Mouse (Mus musculus) layer of hippocampus, postnatal 14 days (tissue): ENCODE measurements at regions not wholly inside any gene's neighbourhood (a gene's known extent, or its start where the extent isn't known, plus 50 kb on each side); places are given as distances from the start of the nearest gene placed in this dataset.
"Not testable (repeated sequence)": the region's sequence is repeated elsewhere in the genome, so short reads cannot be mapped to it uniquely, and the experiment has no call there.

Experiments used
- DNase-seq, 2 experiments: peaks; one replicate each; pipeline ENCODE4 v3.0.0; 2021 to 2022; ENCODE audit warnings: low spot score in 2 of 2, mixed read lengths in 1 of 2

DNA sequence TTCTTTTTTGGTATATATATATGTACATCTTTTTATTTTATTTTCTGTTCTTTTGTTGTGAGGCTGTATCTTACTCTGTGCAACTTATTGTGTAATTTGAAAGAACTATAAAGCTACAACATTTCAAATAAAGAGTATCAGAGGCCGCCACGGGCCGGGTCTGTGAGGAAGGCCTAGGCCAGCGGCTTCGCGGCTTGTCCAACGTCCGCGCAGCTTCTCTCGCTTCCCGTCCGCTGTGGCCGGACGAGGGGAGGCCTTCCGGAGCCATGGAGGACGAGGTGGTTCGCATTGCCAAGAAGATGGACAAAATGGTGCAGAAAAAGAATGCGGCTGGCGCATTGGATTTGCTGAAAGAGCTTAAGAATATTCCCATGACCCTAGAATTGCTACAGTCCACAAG lies 167.4 kb downstream of the Kif21a start:
- DNase-seq: not testable (repeated sequence)

GRCm38 (mm10) chr15:90869452-90869851 lies 180.3 kb downstream of the Kif21a start:
- no peak for DNase-seq

DNA sequence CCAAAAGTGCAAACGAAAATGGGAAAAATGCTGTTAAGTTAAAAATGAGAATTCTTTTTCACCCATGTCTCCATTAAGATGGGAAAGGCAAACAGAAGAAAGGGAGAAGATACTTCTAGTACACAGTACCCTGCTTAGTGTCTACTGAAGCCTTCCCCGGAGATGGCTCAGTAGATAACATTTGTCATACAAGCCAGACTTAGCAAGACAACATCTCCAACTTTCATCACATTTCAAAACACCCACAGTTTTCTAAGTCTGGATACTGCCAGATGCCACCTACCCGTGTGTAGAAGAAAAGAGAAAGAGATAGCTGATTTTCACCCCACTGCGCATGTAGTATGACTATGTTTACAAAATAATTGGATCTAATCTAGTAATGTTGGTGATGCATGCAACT lies 174.5 kb upstream of the Cpne8 start:
- not testable (repeated sequence) for DNase-seq

DNA sequence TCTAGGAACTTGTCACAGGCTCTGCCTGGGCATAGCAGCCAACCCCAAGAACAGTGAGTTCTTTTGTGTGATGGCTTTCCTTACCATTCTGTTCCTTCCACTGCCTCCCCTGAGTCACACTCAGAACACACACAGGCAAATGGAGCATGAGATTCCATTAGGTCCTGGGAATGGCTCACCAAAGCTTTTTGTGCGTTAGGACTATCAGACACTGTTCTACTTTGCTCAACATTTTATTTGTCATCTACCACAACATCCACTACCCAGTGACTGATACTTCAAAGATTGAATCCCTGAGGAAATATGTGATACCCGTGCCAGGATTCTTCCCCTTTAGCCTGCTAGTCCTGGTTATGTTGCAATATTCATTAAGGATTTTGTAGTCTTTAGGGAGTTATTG lies 172.8 kb upstream of the Cpne8 start:
- DNase-seq: no peak

DNA sequence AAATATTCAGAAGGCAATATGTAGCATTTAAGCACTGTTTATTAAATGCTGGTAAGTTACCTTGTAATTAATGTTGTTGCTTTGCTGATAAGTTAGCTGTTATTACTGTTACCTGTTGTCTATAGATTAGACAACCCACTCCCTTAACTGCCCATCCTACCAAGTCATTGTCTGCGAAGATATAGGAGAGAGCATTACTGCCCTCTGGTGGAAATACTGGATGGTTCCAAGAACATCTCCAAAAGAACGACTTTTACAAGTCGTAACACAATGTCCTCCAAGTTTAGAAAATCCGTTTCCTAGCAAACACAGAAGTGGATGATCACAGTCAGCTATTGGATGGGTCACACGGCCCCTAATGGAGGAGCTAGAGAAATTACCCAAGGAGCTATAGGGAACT lies 162.2 kb upstream of the Cpne8 start:
- peak in 1 of 2 experiments; percentile 47 for DNase-seq

DNA sequence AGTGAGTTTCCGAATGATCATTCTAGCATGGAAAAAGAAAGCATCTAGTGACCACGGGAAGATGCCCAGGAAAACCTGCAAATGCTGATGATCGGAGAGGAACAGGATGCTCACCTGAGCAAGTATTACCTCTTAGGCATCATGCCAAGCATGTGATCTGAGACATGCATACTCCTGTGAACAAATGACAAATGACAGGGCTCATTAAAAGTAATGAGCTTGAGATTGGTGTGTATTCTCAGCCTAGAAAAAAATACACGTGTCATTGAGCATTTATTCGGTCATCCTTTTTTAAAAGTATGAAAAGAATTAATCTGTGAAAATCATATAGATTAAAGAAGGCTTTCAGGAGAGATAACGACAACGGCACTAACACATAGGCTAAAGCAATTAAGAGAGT lies 156.4 kb upstream of the Cpne8 start:
- no peak for DNase-seq

DNA sequence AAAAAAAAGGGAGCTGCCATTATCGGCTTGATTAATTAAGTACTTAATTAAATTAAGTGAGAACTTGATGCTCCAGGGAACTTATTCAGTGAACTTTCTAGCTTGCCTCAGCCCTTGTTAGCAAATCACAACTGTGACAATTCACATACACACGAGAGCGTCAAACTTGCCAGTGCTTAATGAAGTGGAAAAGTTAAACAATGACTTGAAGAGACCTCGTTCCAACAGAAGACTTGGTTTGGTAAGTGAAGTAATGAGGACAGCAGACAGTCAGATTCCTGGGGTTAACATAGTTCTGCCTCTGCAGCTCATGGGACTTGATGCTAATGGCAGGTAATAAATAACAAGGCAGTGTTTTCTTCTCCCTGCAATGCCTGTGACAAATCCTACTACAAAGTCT lies 148.6 kb upstream of the Cpne8 start:
- DNase-seq: no peak

DNA sequence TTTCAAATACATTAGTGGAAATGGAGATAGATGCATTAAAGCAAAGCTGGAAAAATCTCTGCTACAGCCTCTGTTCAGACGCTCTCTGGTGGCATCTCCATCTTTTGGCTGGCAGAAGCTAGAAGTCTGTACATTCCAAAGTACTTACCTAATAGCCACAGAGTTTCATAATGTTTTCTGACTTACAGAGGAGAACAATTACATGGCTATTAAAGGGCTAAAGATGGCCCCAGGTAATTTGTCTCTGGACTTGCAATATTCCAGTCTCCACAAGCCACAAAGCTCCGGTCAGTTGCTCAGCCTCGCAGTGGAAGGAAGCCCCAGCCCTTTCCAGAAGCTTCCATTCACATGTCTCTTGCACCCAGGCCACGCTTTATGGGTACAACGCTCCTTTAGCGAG lies 143.1 kb upstream of the Cpne8 start:
- no peak for DNase-seq

- no peak for DNase-seq
These were observed 140.9 kb upstream of the Cpne8 start for GRCm38 (mm10) chr15:90819949-90820655.

DNA sequence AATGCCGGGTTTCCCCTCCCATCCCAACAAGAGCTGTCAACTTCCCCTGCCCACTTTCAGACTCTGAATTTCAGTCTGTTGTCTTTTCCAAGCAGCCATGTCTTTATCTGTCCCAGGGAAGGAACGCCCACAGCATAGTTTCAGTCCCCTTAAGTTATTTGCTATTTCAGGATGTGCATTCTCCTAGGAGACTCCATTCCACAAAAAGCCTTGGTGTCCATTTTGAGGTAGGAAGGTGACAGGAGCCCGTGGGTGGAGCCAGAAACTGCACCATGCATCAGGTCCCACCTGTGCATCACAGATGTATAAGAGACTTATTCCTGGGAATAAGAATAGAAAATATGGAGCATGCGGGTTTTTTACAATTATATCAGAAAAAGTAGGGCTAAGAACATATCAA lies 138.9 kb upstream of the Cpne8 start:
- DNase-seq: no peak

- DNase-seq: no peak
These were observed 134.7 kb upstream of the Cpne8 start for GRCm38 (mm10) chr15:90813907-90814306.

GRCm38 (mm10) chr15:90810341-90810740 lies 131.1 kb upstream of the Cpne8 start:
- no peak for DNase-seq

DNA sequence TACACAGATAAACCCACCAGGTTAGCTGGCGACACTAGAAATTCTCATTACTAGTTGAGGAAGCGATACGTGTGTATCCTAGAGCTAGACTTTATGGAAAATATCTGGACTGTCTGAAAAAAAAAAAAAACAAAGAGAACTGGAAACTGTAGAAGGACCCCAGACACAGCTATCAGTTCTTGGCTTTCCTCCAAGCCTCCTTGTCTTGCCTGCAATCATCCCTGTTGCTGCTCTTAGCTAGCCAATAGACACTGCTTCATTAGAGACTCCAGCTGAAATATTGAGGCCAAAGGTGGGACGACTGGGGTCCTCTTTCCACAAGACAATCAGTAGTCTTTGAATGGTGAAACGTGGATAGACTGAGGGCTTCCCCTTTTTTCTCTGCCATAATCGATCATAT lies 129.0 kb upstream of the Cpne8 start:
- DNase-seq: no peak

DNA sequence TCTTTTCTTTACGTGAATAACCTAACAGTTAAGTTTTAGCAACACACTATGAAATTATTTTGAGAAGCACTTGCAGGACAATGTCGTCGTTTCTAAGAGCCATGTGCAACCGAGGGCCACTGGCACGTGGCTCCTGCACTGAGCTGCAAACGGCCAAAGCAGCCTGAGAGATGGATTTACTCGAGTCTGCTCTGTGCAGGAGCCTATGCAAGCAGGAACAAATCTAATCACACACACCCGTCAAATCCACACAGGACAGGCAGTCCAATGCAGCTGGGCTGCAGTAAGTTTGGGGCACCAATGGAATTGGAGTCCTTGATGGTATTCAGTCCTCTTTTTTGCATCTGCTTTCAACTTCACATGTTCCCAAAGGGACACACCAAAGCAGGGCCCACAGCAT lies 118.8 kb upstream of the Cpne8 start:
- DNase-seq: no peak

- DNase-seq: peak in 1 of 2 experiments; percentile 33
These were observed 110.7 kb upstream of the Cpne8 start for GRCm38 (mm10) chr15:90789941-90790340.

GRCm38 (mm10) chr15:90784741-90785140 lies 105.5 kb upstream of the Cpne8 start:
- no peak for DNase-seq

- DNase-seq: no peak
These were observed 88.3 kb upstream of the Cpne8 start for GRCm38 (mm10) chr15:90767521-90767920.

- not testable (repeated sequence) for DNase-seq
These were observed 85.3 kb upstream of the Cpne8 start for GRCm38 (mm10) chr15:90764501-90764900.

- DNase-seq: no peak
These were observed 54.7 kb upstream of the Cpne8 start for GRCm38 (mm10) chr15:90733891-90734290.
